Mouse (Mus musculus): ENCODE results near the gene Gm3250.
A peak's percentile ranks its signal among the peaks of the same experiment; 100 is the strongest.
"Not testable (repeated sequence)": the region's sequence is repeated elsewhere in the genome, so short reads cannot be mapped to it uniquely, and the experiment has no call there.

The Gm3250 gene

GRCm38 (mm10) chr10:77782442-77782841 is at the start of gene Gm3250:
Gm3250 (minus strand) TSS chr10:77782542.
- not testable (repeated sequence) for DNase-seq

GRCm38 (mm10) chr10:77826951-77827350 is 44.6 kb upstream of the Gm3250 start, which contains the start of gene Krtap10-4:
Krtap10-4 (minus strand) TSS chr10:77827095.
- DNase-seq = no peak

GRCm38 (mm10) chr10:77819203-77819602 is 36.9 kb upstream of the Gm3250 start:
- no peak for DNase-seq

- no peak for DNase-seq
These were observed 36.2 kb upstream of the Gm3250 start for GRCm38 (mm10) chr10:77818523-77818922.

GRCm38 (mm10) chr10:77815514-77815913 is 33.2 kb upstream of the Gm3250 start:
- no peak for DNase-seq

GRCm38 (mm10) chr10:77814382-77814781 is 32.0 kb upstream of the Gm3250 start, which contains the start of gene Gm2696:
Gm2696 (plus strand) TSS chr10:77814682.
- no peak for DNase-seq

- DNase-seq = no peak
These were observed 29.4 kb upstream of the Gm3250 start, which contains the start of gene Gm9507 for GRCm38 (mm10) chr10:77811743-77812142. Gm9507 (minus strand) TSS chr10:77811843.

GRCm38 (mm10) chr10:77804095-77804494 is 21.8 kb upstream of the Gm3250 start:
- DNase-seq = no peak

GRCm38 (mm10) chr10:77798921-77799508 is 16.7 kb upstream of the Gm3250 start, which contains the start of gene Gm19668:
Gm19668 (minus strand) TSS chr10:77799133.
- no peak for DNase-seq

- not testable (repeated sequence) for DNase-seq
These were observed 16.0 kb upstream of the Gm3250 start for GRCm38 (mm10) chr10:77798164-77798920.

GRCm38 (mm10) chr10:77797677-77798076 is 15.3 kb upstream of the Gm3250 start:
- DNase-seq = no peak

GRCm38 (mm10) chr10:77794976-77795375 is 12.6 kb upstream of the Gm3250 start, which contains the start of gene Gm9639:
Gm9639 (minus strand) TSS chr10:77795076.
- DNase-seq = no peak

GRCm38 (mm10) chr10:77788621-77789020 is 6.3 kb upstream of the Gm3250 start:
- DNase-seq = no peak

- peak; percentile 21 for DNase-seq
These were observed 5.5 kb upstream of the Gm3250 start, which contains the start of gene Gm7137 for GRCm38 (mm10) chr10:77787876-77788275. Gm7137 (minus strand) TSS chr10:77788200.

- not testable (repeated sequence) for DNase-seq
These were observed 1.1 kb upstream of the Gm3250 start for GRCm38 (mm10) chr10:77783396-77783795.

GRCm38 (mm10) chr10:77776844-77777243 is 5.5 kb downstream of the Gm3250 start, which contains the start of gene Gm7138:
Gm7138 (minus strand) TSS chr10:77776944.
- DNase-seq = not testable (repeated sequence)

- not testable (repeated sequence) for DNase-seq
These were observed 10.2 kb downstream of the Gm3250 start for GRCm38 (mm10) chr10:77772142-77772541.

- not testable (repeated sequence) for DNase-seq
These were observed 11.1 kb downstream of the Gm3250 start, which contains the start of gene Gm3238 for GRCm38 (mm10) chr10:77771225-77771624. Gm3238 (minus strand) TSS chr10:77771325.

- DNase-seq = no peak
These were observed 12.6 kb downstream of the Gm3250 start for GRCm38 (mm10) chr10:77769727-77770126.

- not testable (repeated sequence) for DNase-seq
These were observed 22.8 kb downstream of the Gm3250 start, which contains the start of gene Gm3233 for GRCm38 (mm10) chr10:77759582-77759981. Gm3233 (minus strand) TSS chr10:77759682.

- DNase-seq = no peak
These were observed 28.9 kb downstream of the Gm3250 start for GRCm38 (mm10) chr10:77753448-77753847.

- not testable (repeated sequence) for DNase-seq
These were observed 30.0 kb downstream of the Gm3250 start for GRCm38 (mm10) chr10:77752312-77752711.

- DNase-seq = not testable (repeated sequence)
These were observed 31.1 kb downstream of the Gm3250 start, which contains the start of gene Gm9736 for GRCm38 (mm10) chr10:77751254-77751653. Gm9736 (minus strand) TSS chr10:77751354.
